Mouse (Mus musculus) bone marrow macrophage, adult 2 months (primary cell): ENCODE data around the gene A1bg. TPM values are rescaled to one million over a fixed set of nuclear protein-coding genes. Genes with fewer than 3 reads are reported as not detected.

Source experiments
- H3K27ac ChIP-seq: 2 replicates; pipeline ENCODE4 v1.5.1; 2012; ENCODE audit warnings: low read depth, low read length; ENCODE audit not compliant: insufficient read depth
- H3K4me1 ChIP-seq: 2 replicates; pipeline ENCODE4 v1.6.1; 2012; ENCODE audit warnings: low read length; ENCODE audit not compliant: control insufficient read depth, insufficient read depth
- H3K4me3 ChIP-seq: 2 replicates; pipeline ENCODE4 v1.5.1; 2012; ENCODE audit warnings: mild to moderate bottlenecking, low read length, moderate library complexity; ENCODE audit not compliant: insufficient read depth
- CTCF ChIP-seq: IDR thresholded peaks from 2 replicates; pipeline ENCODE4 v1.5.1; 2012; ENCODE audit warnings: low read depth, mild to moderate bottlenecking, low read length, moderate library complexity
- POLR2A ChIP-seq: IDR thresholded peaks from 2 replicates; pipeline ENCODE4 v1.6.1; 2012; ENCODE audit warnings: mild to moderate bottlenecking, low read depth, low read length, borderline replicate concordance
- polyA plus RNA-seq: library from polyadenylated mRNA; stranded (reverse); fragments of >200 nt; gene quantifications from 2 replicates; pipeline ENCODE4 v1.2.4, GENCODE M21; 2012; ENCODE audit not compliant: missing spikeins, insufficient read depth, insufficient read length

A1bg gene
- not detected in 2 replicates for polyA plus RNA-seq

DNA sequence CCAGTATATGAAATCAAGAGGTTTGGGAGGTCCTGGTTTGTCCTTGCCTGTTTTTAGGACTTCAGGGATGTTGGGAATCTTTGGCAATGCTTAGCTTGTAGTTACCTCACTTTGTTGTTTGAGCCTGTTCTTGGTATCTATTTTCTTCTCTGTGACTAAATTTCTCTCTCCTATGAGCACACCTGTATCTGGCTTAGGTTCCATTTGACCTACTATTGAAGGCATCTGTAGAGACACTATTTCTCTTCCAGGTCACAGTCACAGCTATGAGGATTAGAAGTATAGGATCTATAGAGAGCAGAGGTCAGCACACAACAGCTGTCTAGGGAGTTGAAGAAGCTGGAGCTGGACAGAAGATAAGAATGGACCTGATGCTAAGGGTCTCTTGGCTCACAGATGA lies at the start of gene A1bg:
Gene A1bg, minus strand, starts transcription at position 101 of the 400 bp plus-strand sequence.
- Histone ChIP-seq H3K4me1 (no peaks in the 10 kb centered on the region), H3K27ac (no peak within 1 kb of the TSS), H3K4me3 (no peak within 1 kb of the TSS)
- TF ChIP-seq CTCF (no peak), POLR2A (no peak)

DNA sequence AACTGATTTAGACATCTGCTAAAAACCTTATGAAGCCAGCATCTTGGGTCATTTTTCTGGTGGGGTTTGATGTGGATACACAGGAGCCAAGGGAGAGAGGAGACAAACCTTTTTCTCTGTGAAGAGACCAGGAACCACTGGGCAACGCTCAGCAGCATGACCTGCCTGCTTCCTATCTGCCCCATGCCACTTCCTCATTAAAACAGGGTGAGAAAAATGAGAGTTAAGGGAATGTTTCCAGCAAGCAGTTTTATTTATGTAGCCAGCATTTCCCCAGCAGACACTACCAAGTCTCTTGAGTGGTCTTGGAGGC lies 45.7 kb upstream of the A1bg start:
- no peaks in the 10 kb centered on the region for H3K4me1 ChIP-seq
- no peak overlapping the region for H3K4me3 ChIP-seq
- no peak overlapping the region for H3K27ac ChIP-seq
- no peak for TF ChIP-seq POLR2A
- TF ChIP-seq CTCF, result no peak

DNA sequence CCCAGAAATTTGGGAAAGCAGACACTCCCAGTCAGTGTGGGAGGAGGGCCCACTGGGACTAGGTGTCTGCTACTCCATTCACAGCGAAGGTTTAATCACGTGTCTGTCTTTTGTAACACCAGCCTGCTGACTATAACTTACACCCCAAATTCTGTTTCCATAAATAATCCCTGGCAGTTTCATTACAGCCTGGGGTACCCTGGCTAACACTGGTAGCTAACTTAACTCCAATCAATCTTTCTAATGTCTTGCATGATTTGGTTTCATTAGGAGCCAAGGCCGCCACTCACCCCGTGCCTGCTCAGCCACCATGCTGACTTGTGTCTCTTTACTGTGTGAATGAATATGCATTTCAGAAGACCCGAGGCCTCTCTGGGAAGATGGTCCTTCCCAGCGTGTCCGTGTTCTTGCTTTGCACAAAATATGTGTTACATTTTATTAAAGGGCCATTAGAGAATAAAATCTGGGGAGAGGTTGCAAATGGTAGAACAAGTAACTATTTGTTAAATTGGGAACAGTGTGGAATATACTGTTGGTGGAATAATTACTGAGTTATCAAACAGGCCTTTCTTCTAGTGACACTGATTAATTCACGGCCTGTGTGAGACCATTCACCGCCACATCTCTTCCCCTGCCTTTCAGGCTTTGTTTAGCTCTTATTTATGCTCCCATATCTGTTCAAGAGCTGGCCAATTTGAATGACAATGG lies 45.2 kb upstream of the A1bg start:
- TF ChIP-seq POLR2A (no peak), CTCF (no peak)
- Histone ChIP-seq H3K27ac (no peak overlapping the region), H3K4me1 (no peaks in the 10 kb centered on the region), H3K4me3 (no peak overlapping the region)

DNA sequence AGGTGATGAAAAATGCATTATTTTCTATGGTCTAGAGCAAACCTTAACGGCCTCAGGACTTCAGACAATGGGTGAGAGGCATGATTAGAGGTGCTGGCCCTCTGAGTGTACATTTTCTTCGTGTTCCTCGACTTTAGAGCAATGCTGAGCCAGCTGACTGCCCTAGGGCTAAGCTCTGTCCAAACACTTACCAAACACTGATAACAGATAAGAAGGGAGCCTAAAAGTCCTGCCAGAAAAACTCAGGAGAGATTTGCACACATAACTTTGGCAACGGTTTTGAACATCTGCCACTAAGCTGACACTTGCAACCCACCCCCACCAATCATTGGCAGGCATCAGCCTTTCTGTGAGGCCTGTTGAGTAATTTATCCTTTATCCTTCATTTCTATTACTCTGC lies 2.9 kb upstream of the A1bg start:
- Histone ChIP-seq H3K27ac (no peak overlapping the region), H3K4me1 (no peaks in the 10 kb centered on the region), H3K4me3 (no peak overlapping the region)
- no peak for TF ChIP-seq CTCF
- no peak for TF ChIP-seq POLR2A

DNA sequence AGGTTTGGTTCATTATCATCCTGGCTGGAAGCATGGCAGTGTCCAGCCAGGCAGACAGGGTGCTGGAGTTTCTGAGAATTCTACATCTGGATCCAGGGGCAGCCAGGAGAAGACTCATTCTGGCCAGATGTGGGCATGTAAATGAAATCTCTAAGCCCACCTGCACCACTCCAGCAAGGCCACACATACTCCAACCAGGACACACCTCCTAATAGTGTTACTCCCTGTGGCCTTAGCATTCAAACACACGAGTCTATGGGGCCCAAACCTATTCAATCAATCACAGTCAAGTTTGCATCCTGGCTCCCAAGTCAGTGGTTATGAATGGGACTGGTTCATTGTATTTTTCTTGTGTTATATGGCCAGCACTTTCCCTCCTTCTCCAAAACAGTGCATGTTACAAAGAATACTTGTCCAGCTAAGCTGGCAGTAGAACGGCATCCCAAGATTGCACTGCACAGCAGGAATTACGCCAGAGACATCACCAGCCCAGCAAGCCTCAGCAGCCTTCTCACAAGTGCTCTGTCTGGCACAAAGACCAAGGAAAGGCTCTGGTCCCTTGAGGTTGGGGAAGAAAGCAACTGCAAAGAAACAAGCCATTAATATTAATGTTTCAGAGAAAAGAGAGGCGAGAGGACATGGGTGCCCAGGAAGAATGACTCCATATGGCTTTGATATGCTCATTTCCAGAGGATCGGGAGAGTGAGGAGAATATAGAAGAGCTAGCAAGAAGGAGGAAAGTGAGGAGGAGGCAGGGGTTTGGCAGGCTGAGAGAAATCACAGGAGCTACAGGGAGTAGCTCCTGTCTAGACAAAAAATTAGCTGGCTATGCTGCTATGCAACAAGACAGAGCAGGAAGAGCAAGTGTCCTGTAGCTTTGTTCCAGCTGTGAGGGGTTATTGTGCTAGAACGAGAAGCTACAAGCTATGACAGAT lies 18.8 kb downstream of the A1bg start:
- no peak overlapping the region for H3K4me3 ChIP-seq

DNA sequence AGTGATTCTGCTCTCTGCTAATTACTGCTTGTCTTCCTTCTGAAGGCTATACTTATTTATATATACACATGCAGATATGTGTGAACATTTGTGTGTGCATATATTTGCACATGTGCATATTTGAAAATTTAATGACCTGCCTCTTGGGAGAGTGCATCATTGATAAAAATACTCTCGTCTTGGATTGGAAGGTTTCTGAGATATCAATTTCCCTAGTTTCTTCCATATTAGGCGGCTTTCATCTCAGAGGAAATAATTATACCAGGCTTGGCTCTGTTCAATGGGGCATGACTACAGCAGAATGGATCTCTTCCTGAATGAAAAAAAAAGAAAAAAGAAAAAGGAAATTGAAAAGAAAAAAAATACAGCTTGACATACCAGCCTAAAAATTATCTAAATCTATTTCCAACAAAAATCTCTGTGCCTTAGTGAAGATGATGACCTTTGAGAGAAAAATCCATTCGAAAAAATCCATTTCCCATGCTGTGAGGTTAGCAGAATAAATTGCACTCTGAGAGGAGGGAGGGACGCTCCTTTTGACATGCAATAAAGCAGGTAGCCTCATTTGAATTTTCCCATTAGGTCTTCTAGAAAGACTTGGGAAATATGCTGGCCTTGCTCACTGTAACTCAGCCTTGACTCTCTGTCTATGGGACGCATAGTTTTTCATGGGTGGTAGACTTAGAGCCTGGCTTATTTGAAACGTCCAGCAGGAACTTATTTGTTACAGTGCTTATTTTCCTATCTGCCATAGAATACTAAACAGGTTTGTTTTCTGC lies 24.4 kb downstream of the A1bg start:
- Histone ChIP-seq H3K4me3 (no peak overlapping the region), H3K27ac (no peak overlapping the region), H3K4me1 (0 out of 2 replicates have a peak, but pooled peaks cover 2% of the 10 kb centered on the region)
- TF ChIP-seq CTCF, result no peak

More for the DNA sequence above, 18.8 kb downstream of the A1bg start:
- no peak for TF ChIP-seq CTCF
- no peak for TF ChIP-seq POLR2A
- Histone ChIP-seq H3K4me1 (no peaks in the 10 kb centered on the region), H3K27ac (no peak overlapping the region)

DNA sequence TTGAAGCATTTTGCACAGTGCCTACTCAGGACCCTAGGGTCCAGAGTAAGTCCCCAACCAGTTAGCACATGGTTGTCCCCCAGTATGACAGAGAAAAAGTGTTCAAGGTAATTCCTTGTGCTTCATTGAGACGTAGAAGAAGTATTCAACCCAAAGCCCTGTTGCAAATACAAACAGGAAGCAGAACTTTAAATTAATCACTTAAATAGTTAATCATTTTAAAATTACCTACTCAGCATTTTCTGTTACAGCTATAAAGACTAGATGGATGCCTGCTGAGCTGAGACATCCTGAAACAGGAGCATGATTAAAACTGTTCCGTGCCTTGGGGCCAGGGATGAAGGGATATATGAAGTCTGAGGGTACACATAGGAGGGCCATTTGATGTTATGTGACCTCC lies 26.8 kb downstream of the A1bg start:
- no peak for TF ChIP-seq CTCF
- TF ChIP-seq POLR2A, result no peak
- Histone ChIP-seq H3K4me1 (0 out of 2 replicates have a peak, but pooled peaks cover 2% of the 10 kb centered on the region), H3K27ac (no peak overlapping the region), H3K4me3 (no peak overlapping the region)

DNA sequence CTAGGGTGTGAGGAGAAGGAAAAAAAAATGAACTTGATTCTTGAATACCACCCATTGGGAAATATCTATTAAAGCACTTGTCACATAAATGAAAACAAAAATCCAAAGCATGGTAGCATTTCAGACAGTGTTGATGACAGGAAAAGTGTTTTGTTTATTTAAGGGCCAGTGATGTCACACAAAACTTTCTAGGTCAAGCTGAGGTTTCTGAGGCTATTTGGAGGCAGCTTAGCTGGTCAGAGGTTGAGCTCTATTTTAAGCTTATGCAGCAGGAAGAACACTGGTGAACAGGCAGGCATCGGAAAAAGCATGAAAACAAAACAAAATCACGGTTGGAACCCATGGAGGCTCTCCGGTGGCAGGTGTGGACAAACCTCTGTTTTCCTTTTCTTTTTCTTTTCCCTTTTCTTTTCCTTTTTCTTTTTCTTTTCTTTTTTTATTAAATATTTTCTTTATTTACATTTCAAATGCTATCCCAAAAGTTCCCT lies 29.8 kb downstream of the A1bg start:
- Histone ChIP-seq H3K4me3 (no peak overlapping the region), H3K27ac (no peak overlapping the region), H3K4me1 (0 out of 2 replicates have a peak, but pooled peaks cover 2% of the 10 kb centered on the region)
- TF ChIP-seq POLR2A, result no peak
- TF ChIP-seq CTCF, result no peak

DNA sequence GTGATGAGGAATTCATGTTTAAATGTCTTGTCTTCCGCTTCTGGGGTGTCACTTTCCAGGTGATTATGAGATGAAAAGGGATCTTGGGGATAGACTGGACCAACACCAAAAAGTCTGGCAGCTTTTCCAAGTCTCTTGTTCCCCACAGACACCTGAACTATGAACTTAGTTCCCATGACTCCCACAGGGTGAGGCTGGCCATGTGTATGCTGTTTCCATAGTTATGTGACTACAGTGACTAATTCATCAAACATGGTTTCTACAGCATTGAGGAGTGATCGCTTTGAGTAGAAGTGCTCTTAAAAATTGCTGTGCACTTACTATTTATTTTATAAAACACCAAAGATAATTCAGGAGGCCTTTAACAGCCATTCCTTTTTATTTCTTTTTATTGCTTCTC lies 34.1 kb downstream of the A1bg start:
- no peaks in the 10 kb centered on the region for H3K4me1 ChIP-seq
- TF ChIP-seq CTCF (no peak), POLR2A (no peak)
- H3K4me3 ChIP-seq, result no peak overlapping the region
- no peak overlapping the region for H3K27ac ChIP-seq
